ENCODE assay signal across 25 mouse cellular contexts in genomic region chr1:72986715-72987114, GRCm38 (mm10). TPM values are rescaled to one million over a fixed set of nuclear protein-coding genes. Genes with fewer than 3 reads are reported as not detected.
"Had no signal": no experiment of that assay in that cellular context is flagged by ENCODE, and none has a peak within 500 bp of the region (broad histone marks: within the 10 kb centered on the region; RNA-seq: fewer than 3 reads in every experiment).

No protein-coding gene starts in this region.

- H3K9ac ChIP-seq: neural tube, embryonic 12.5 days; neural tube, embryonic 13.5 days; neural tube, embryonic 15.5 days; stomach, embryonic 15.5 days had no signal

- DNase-seq: retina, postnatal 1 day; right cerebral cortex, adult 18-20 months; right cerebral cortex, postnatal 14 days; right cerebral cortex, postnatal 25 days; right cerebral cortex, postnatal 4 days; spleen, adult 18-20 months; thymus, adult 18-20 months; thymus, adult 2 months; thymus, postnatal 14 days; thymus, postnatal 25 days; thymus, postnatal 36 days; thymus, postnatal 4 days had no signal

- H3K4me1 ChIP-seq: neural tube, embryonic 12.5 days; neural tube, embryonic 13.5 days; neural tube, embryonic 15.5 days; stomach, embryonic 15.5 days had no signal

- H3K27me3 ChIP-seq: neural tube, embryonic 12.5 days; neural tube, embryonic 13.5 days; neural tube, embryonic 15.5 days; stomach, embryonic 15.5 days had no signal

- H3K9me3 ChIP-seq: neural tube, embryonic 12.5 days; neural tube, embryonic 13.5 days; neural tube, embryonic 15.5 days; stomach, embryonic 15.5 days had no signal

- H3K27ac ChIP-seq: neural tube, embryonic 12.5 days; neural tube, embryonic 13.5 days; neural tube, embryonic 15.5 days; stomach, embryonic 15.5 days; stomach, postnatal 0 days had no signal

- H3K4me3 ChIP-seq: neural tube, embryonic 12.5 days; neural tube, embryonic 13.5 days; neural tube, embryonic 15.5 days; stomach, embryonic 15.5 days had no signal

- H3K36me3 ChIP-seq: neural tube, embryonic 12.5 days; neural tube, embryonic 13.5 days; neural tube, embryonic 15.5 days; stomach, embryonic 15.5 days had no signal

RNA-seq across cellular contexts. Expression of gene Tnp1, which starts 29.0 kb away (rescaled TPM):
- total RNA-seq: neutrophil, adult 5-6 weeks had no signal
- polyA plus RNA-seq: neural tube, embryonic 12.5 days; neural tube, embryonic 13.5 days; neural tube, embryonic 14.5 days; neural tube, embryonic 15.5 days; small intestine, adult 2 months; spleen, adult 2 months; stomach, embryonic 14.5 days; stomach, embryonic 15.5 days; stomach, embryonic 16.5 days; stomach, postnatal 0 days; thymus, postnatal 0 days; urinary bladder, adult 2 months had no signal
